Mouse (Mus musculus): ENCODE results near the gene Foxk1.

DNA sequence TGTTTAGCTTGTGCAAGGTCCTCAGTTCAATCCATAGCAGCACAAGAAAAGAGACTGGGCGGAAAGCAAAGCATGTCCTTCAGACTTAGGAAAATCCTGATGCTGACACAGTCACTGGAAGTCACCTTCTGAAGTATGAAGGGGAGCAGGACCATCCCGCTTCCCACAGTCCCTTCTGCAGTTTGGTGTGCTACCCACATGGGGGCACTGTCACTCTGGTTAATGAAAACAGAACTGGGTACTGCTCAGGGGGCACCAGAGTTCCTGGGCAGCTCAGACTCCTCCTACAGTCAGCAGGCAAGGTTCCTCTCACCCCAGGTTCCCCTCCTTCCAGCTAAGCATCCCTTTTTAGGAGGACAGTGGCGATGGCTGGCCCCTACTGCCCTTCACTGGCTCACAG, 97.7 kb downstream of the Foxk1 start:
- TF ChIP-seq EP300 (IDR thresholded peaks at IDR 0.05; ENCODE audit: low read depth) = no peak
- TF ChIP-seq CTCF (IDR thresholded peaks at IDR 0.05; ENCODE audit: low read depth) = peak; percentile 63
